Mouse (Mus musculus) liver, embryonic 16.5 days (tissue): ENCODE results near the gene Nol9. TPM values are rescaled to one million over a fixed set of nuclear protein-coding genes. Genes with fewer than 3 reads are reported as not detected.
A peak's percentile ranks its signal among the peaks of the same experiment; 100 is the strongest.

Experiments
- ATAC-seq: fragments of 200-750 bp; cut with Nextera tagmentation; 2 replicates; pipeline ENCODE4 v1.8.0; 2017; ENCODE audit warnings: low read depth, mild to moderate bottlenecking, moderate number of reproducible peaks, moderate library complexity
- H3K27ac ChIP-seq: fragments of 300-500 bp; sonication (generic); 2 replicates; pipeline ENCODE4 v1.5.1; 2014; ENCODE audit warnings: mild to moderate bottlenecking, low read length
- H3K27me3 ChIP-seq: fragments of 300-500 bp; sonication (generic); 2 replicates; pipeline ENCODE4 v1.6.1; 2014; ENCODE audit warnings: low read depth, low read length, mixed read lengths; ENCODE audit not compliant: control insufficient read depth, insufficient read depth
- H3K36me3 ChIP-seq: fragments of 300-500 bp; sonication (generic); 2 replicates; pipeline ENCODE4 v1.6.1; 2014; ENCODE audit warnings: mild to moderate bottlenecking; ENCODE audit not compliant: control insufficient read depth, insufficient read depth
- H3K4me1 ChIP-seq: fragments of 300-500 bp; sonication (generic); 2 replicates; pipeline ENCODE4 v1.6.1; 2014; ENCODE audit warnings: low read depth, low read length, mixed read lengths; ENCODE audit not compliant: control insufficient read depth
- H3K4me2 ChIP-seq: fragments of 300-500 bp; sonication (generic); 2 replicates; pipeline ENCODE4 v1.6.1; 2014; ENCODE audit warnings: low read depth, low read length, mixed read lengths
- H3K4me3 ChIP-seq: fragments of 300-500 bp; sonication (generic); 2 replicates; pipeline ENCODE4 v1.5.1; 2014; ENCODE audit warnings: low read depth, mild to moderate bottlenecking, low read length
- H3K9ac ChIP-seq: fragments of 300-500 bp; sonication (generic); 2 replicates; pipeline ENCODE4 v1.6.1; 2014; ENCODE audit warnings: low read depth, low read length
- H3K9me3 ChIP-seq: fragments of 300-500 bp; sonication (generic); replicated peaks from 2 replicates; pipeline ENCODE4 v1.6.1; 2016; ENCODE audit warnings: low read length; ENCODE audit not compliant: control insufficient read depth
- WGBS: fragments of 180-500 bp; shearing (Covaris S2); extraction: QIAGEN DNeasy Blood & Tissue Kit; methylation state at CpG from one replicate; pipeline ENCODE4 v1.1.7; 2014; ENCODE audit not compliant: insufficient replicate concordance; 5-methylcytosine and 5-hydroxymethylcytosine counted together
- polyA plus RNA-seq: library from polyadenylated mRNA; unstranded; fragments of >200 nt; fragmentation: Nextera tagmentation; extraction: Ambion mirVana; gene quantifications from 2 replicates; pipeline ENCODE4 v1.2.1, GENCODE M21; 2015

Gene Nol9
- polyA plus RNA-seq, 1 experiment from 2014 or later = 11.5 TPM

DNA sequence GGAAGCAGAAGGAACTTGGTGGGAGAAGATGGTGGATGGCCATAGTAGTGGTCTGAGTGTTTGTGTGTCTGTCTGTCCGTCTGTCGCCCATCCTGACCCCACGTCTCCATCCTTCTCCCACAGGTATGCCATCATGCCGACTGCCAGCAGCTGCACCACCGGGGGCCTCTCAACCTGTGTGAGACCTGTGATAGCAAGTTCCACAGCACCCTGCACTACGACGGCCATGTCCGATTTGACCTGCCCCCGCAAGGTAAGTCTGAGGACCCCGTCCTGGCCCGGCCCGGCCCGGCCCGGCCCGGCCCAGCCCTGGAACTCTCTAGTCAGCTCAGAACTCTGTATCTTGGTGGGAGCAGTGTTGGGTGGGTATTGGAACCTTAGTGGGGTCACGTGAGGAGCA lies 62.8 kb downstream of the Nol9 start:
- Histone ChIP-seq H3K4me3 (no peak overlapping the region), H3K4me1 (peaks cover 5% of the 10 kb centered on the region), H3K9me3 (no peaks in the 10 kb centered on the region), H3K27ac (no peak overlapping the region), H3K4me2 (no peak overlapping the region), H3K27me3 (no peaks in the 10 kb centered on the region), H3K36me3 (peaks cover 4% of the 10 kb centered on the region; the same call in 1 of the 2 replicates), H3K9ac (no peak overlapping the region)
- no peak for ATAC-seq
- 88% methylated on average over 16 of the region's 16 CpGs for WGBS

- H3K4me3 ChIP-seq = no peak overlapping the region
- peaks cover 4% of the 10 kb centered on the region; the same call in 1 of the 2 replicates for H3K36me3 ChIP-seq
- 40% methylated on average over 7 of the region's 7 CpGs for WGBS
- no peak overlapping the region for H3K9ac ChIP-seq
- no peak overlapping the region for H3K4me2 ChIP-seq
- H3K27me3 ChIP-seq = no peaks in the 10 kb centered on the region
- no peak for ATAC-seq
- no peaks in the 10 kb centered on the region for H3K9me3 ChIP-seq
- H3K27ac ChIP-seq = no peak overlapping the region
- H3K4me1 ChIP-seq = peaks cover 14% of the 10 kb centered on the region
Observed at GRCm38 (mm10) chr4:152103025-152103424, 63.9 kb downstream of the Nol9 start.

DNA sequence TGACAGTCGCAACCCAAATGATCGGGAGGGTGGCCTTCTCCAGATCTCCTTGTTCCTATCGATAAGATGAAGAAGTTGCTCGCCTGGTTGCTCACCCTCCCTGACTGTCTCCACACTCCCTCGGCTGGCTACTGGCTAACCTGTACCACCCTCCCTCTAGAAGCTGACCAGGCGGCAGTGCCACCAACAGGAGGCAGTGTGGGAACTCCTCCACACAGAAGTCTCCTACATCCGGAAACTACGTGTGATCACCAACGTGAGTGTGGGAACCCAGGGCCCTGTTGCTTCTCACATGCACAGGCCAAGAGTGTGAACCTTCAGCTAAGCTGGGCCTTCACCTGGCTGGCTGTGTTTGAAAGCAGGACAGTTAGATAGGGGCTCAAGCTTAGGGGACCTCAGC lies 67.6 kb downstream of the Nol9 start:
- Histone ChIP-seq H3K4me3 (no peak overlapping the region), H3K4me2 (peak overlapping the region; percentile 84; the same call in 1 of the 2 replicates), H3K4me1 (peaks cover 46% of the 10 kb centered on the region), H3K9ac (no peak overlapping the region), H3K27ac (no peak overlapping the region; the same call in 1 of the 2 replicates), H3K27me3 (no peaks in the 10 kb centered on the region), H3K36me3 (peaks cover 11% of the 10 kb centered on the region), H3K9me3 (no peaks in the 10 kb centered on the region)
- WGBS = 56% methylated on average over 9 of the region's 9 CpGs
- no peak for ATAC-seq

DNA sequence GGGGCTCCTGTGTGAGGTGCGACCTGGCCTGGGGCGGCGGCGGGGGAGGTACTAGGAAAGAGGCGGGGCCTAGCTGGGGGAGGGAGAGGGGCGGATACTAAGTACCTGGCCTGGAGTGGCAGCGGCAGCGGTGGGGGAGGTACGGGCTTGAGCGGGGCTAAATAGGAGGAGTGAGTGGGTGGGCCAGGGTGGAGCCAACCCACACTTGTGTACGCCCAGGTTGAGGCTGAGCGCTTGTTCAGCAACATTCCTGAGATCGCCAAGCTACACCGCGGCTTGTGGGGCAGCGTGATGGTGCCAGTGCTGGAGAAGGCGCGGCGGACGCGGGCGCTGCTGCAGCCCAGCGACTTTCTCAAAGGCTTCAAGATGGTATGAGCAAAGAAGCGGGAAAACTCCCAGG lies 68.4 kb downstream of the Nol9 start:
- Histone ChIP-seq H3K4me1 (peaks cover 46% of the 10 kb centered on the region), H3K4me3 (peak overlapping the region; percentile 57), H3K36me3 (peaks cover 7% of the 10 kb centered on the region), H3K27ac (peak overlapping the region; percentile 90), H3K27me3 (no peaks in the 10 kb centered on the region), H3K4me2 (peak overlapping the region; percentile 84), H3K9me3 (no peaks in the 10 kb centered on the region), H3K9ac (peak overlapping the region; percentile 24)
- peak; percentile 72 for ATAC-seq
- WGBS = 50% methylated on average over 24 of the region's 24 CpGs

GRCm38 (mm10) chr4:152107971-152108509 lies 68.9 kb downstream of the Nol9 start:
- H3K27ac ChIP-seq = peak overlapping the region; percentile 90
- H3K9me3 ChIP-seq = no peaks in the 10 kb centered on the region
- WGBS = 49% methylated on average over 30 of the region's 30 CpGs
- ATAC-seq = peak; percentile 90
- H3K36me3 ChIP-seq = peaks cover 7% of the 10 kb centered on the region
- H3K4me2 ChIP-seq = peak overlapping the region; percentile 84
- H3K4me3 ChIP-seq = peak overlapping the region; percentile 57
- H3K9ac ChIP-seq = peak overlapping the region; percentile 24
- H3K4me1 ChIP-seq = peaks cover 46% of the 10 kb centered on the region
- no peaks in the 10 kb centered on the region for H3K27me3 ChIP-seq

- WGBS = 85% methylated on average over 5 of the region's 5 CpGs
Observed at GRCm38 (mm10) chr4:152108673-152109072, 69.6 kb downstream of the Nol9 start.

DNA sequence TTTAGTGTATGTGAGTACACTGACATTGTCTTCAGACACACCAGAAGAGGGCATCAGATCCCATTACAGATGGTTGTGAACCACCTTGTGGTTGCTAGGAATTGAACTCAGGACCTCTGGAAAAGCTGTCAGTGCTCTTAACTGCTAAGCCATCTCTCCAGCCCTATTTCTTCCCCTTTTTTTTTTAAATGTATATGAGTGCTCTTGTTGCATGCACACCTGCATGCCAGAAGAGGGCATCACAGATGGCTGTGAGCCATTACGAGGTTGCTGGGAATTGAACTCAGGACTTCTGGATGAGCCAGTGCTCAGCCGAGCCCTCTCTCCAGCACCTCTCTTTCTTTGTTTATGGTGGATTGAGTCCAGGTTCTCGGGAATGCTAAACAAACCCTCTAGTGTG lies 70.4 kb downstream of the Nol9 start:
- peak overlapping the region; percentile 48; the same call in 1 of the 2 replicates for H3K27ac ChIP-seq
- peaks cover 10% of the 10 kb centered on the region for H3K36me3 ChIP-seq
- H3K27me3 ChIP-seq = peaks cover 4% of the 10 kb centered on the region; the same call in 1 of the 2 replicates
- no peak for ATAC-seq
- no peaks in the 10 kb centered on the region for H3K9me3 ChIP-seq
- H3K4me2 ChIP-seq = no peak overlapping the region; the same call in 1 of the 2 replicates
- WGBS = 81% methylated on average over 3 of the region's 3 CpGs
- H3K4me3 ChIP-seq = no peak overlapping the region
- no peak overlapping the region for H3K9ac ChIP-seq
- H3K4me1 ChIP-seq = peaks cover 46% of the 10 kb centered on the region

More at GRCm38 (mm10) chr4:152108673-152109072, 69.6 kb downstream of the Nol9 start:
- Histone ChIP-seq H3K27me3 (no peaks in the 10 kb centered on the region), H3K4me1 (peaks cover 46% of the 10 kb centered on the region), H3K36me3 (peaks cover 7% of the 10 kb centered on the region), H3K4me2 (peak overlapping the region; percentile 84), H3K9ac (no peak overlapping the region), H3K9me3 (no peaks in the 10 kb centered on the region), H3K27ac (no peak overlapping the region), H3K4me3 (no peak overlapping the region)
- no peak for ATAC-seq

GRCm38 (mm10) chr4:152110689-152111088 lies 71.6 kb downstream of the Nol9 start:
- H3K4me1 ChIP-seq = peaks cover 49% of the 10 kb centered on the region
- peak overlapping the region; percentile 10; the same call in 1 of the 2 replicates for H3K4me3 ChIP-seq
- peak overlapping the region; percentile 53 for H3K4me2 ChIP-seq

More at GRCm38 (mm10) chr4:152110689-152111088, 71.6 kb downstream of the Nol9 start:
- peaks cover 10% of the 10 kb centered on the region for H3K36me3 ChIP-seq
- H3K9me3 ChIP-seq = no peaks in the 10 kb centered on the region
- WGBS = 19% methylated on average over 4 of the region's 4 CpGs
- H3K27ac ChIP-seq = peak overlapping the region; percentile 79
- H3K27me3 ChIP-seq = peaks cover 16% of the 10 kb centered on the region
- peak overlapping the region; percentile 33; the same call in 1 of the 2 replicates for H3K9ac ChIP-seq
- peak; percentile 71 for ATAC-seq
